Mouse (Mus musculus) liver, adult 2 months (tissue): ENCODE measurements at regions not wholly inside any gene's neighbourhood (a gene's known extent, or its start where the extent isn't known, plus 50 kb on each side); places are given as distances from the start of the nearest gene placed in this dataset.

Experiments used
- CTCF ChIP-seq: fragments of 200-500 bp; IDR thresholded peaks from 2 replicates; pipeline ENCODE4 v1.5.1; 2011; ENCODE audit warnings: low read depth, low read length, control low read depth
- POLR2A ChIP-seq: fragments of 200-500 bp; IDR thresholded peaks from 2 replicates; pipeline ENCODE4 v1.6.1; 2011; ENCODE audit warnings: low read length, control low read depth; ENCODE audit not compliant: insufficient read depth; ENCODE audit errors: extremely low read depth

GRCm38 (mm10) chr5:29948161-29948560 lies 64.8 kb upstream of the Il6 start:
- TF ChIP-seq POLR2A (no peak), CTCF (no peak)
